Comparison of ENCODE assay signal across 19 mouse cellular contexts in genomic region chr7:105619701-105620100, GRCm38 (mm10). TPM values are rescaled to one million over a fixed set of nuclear protein-coding genes. Genes with fewer than 3 reads are reported as not detected.
"Had no signal": no experiment of that assay in that cellular context is flagged by ENCODE, and none has a peak within 500 bp of the region (broad histone marks: within the 10 kb centered on the region; RNA-seq: fewer than 3 reads in every experiment).

No protein-coding gene starts in this region.

- H3K9ac ChIP-seq: liver, embryonic 12.5 days; liver, embryonic 14.5 days; midbrain, embryonic 12.5 days; neural tube, embryonic 13.5 days; neural tube, embryonic 15.5 days had no signal

- H3K27me3 ChIP-seq: liver, embryonic 12.5 days; midbrain, embryonic 12.5 days; neural tube, embryonic 13.5 days; neural tube, embryonic 15.5 days had no signal

- DNase-seq: lung, adult 18-20 months; lung, postnatal 36 days; midbrain, embryonic 14.5 days; retina, postnatal 1 day; right cerebral cortex, adult 18-20 months; right cerebral cortex, postnatal 25 days; right cerebral cortex, postnatal 4 days; spleen, adult 18-20 months; thymus, adult 18-20 months; thymus, postnatal 14 days; thymus, postnatal 36 days had no signal

- H3K27ac ChIP-seq: liver, embryonic 12.5 days; liver, embryonic 14.5 days; midbrain, embryonic 12.5 days; neural tube, embryonic 13.5 days; neural tube, embryonic 15.5 days had no signal

- H3K9me3 ChIP-seq: liver, embryonic 12.5 days; midbrain, embryonic 10.5 days; midbrain, embryonic 12.5 days; neural tube, embryonic 13.5 days; neural tube, embryonic 15.5 days had no signal

- H3K4me3 ChIP-seq: liver, embryonic 12.5 days; midbrain, embryonic 10.5 days; midbrain, embryonic 12.5 days; myocyte; neural tube, embryonic 13.5 days; neural tube, embryonic 15.5 days had no signal

- H3K4me1 ChIP-seq: midbrain, embryonic 12.5 days; neural tube, embryonic 13.5 days; neural tube, embryonic 15.5 days had no signal

- H3K4me2 ChIP-seq: liver, embryonic 12.5 days; midbrain, embryonic 12.5 days; neural tube, embryonic 13.5 days; neural tube, embryonic 15.5 days had no signal

- ATAC-seq: liver, embryonic 12.5 days had no signal

RNA-seq across cellular contexts. Expression of gene Hpx, which starts 19.8 kb away (rescaled TPM):
- polyA plus RNA-seq: neural tube, embryonic 11.5 days had no signal
